In genomic region chr11:102101219-102101618, GRCm38 (mm10) we compare ENCODE assay signal across 29 mouse cellular contexts. TPM values are rescaled to one million over a fixed set of nuclear protein-coding genes. Genes with fewer than 3 reads are reported as not detected.
A peak's percentile ranks its signal among the peaks of the same experiment; 100 is the strongest.
DNase-seq lines count a peak whose midpoint lies in the region; ATAC-seq and TF ChIP-seq lines count a peak whose summit lies in the region.
"Had no signal": no experiment of that assay in that cellular context is flagged by ENCODE, and none has a peak within 500 bp of the region (broad histone marks: within the 10 kb centered on the region; RNA-seq: fewer than 3 reads in every experiment).

Ppy (minus strand) TSS chr11:102101319.

- no peak for TF ChIP-seq CTCF in kidney, adult 2 months (conservative IDR thresholded peaks at IDR 0.05; ENCODE audit: insufficient read depth, insufficient read length, low read depth, low read length)

- no peaks in the 10 kb centered on the region for H3K9me3 ChIP-seq in heart, embryonic 10.5 days
- no peaks in the 10 kb centered on the region for H3K9me3 ChIP-seq in kidney, embryonic 15.5 days (replicated peaks)
- no peaks in the 10 kb centered on the region for H3K9me3 ChIP-seq in neural tube, embryonic 12.5 days
- H3K9me3 ChIP-seq in neural tube, embryonic 15.5 days (replicated peaks): no peaks in the 10 kb centered on the region
- no peaks in the 10 kb centered on the region for H3K9me3 ChIP-seq in liver, embryonic 15.5 days (replicated peaks)
- H3K9me3 ChIP-seq: forebrain, embryonic 10.5 days; hindbrain, embryonic 13.5 days; limb, embryonic 12.5 days; neural tube, embryonic 13.5 days had no signal

- TF ChIP-seq POLR2A in kidney, adult 2 months (IDR thresholded peaks at IDR 0.05; ENCODE audit: low read depth, low read length): no peak

- peak within 1 kb of the TSS; percentile 16; the same call in 1 of the 2 replicates for H3K4me3 ChIP-seq in heart, embryonic 10.5 days
- no peak within 1 kb of the TSS for H3K4me3 ChIP-seq in kidney, embryonic 15.5 days (replicated peaks)
- H3K4me3 ChIP-seq in kidney, adult 2 months (ENCODE audit: insufficient read depth, low read depth, low read length): no peak within 1 kb of the TSS
- no peak within 1 kb of the TSS for H3K4me3 ChIP-seq in neural tube, embryonic 12.5 days
- H3K4me3 ChIP-seq in neural tube, embryonic 15.5 days (replicated peaks): no peak within 1 kb of the TSS
- no peak within 1 kb of the TSS for H3K4me3 ChIP-seq in liver, embryonic 15.5 days (replicated peaks)
- H3K4me3 ChIP-seq: forebrain, embryonic 10.5 days; heart, adult 2 months; hindbrain, embryonic 13.5 days; layer of hippocampus, adult 2 months; limb, embryonic 12.5 days; neural tube, embryonic 13.5 days had no signal

- H3K4me1 ChIP-seq in heart, embryonic 10.5 days: peaks cover 33% of the 10 kb centered on the region
- H3K4me1 ChIP-seq in kidney, embryonic 15.5 days: peaks cover 27% of the 10 kb centered on the region
- no peaks in the 10 kb centered on the region for H3K4me1 ChIP-seq in kidney, adult 2 months (ENCODE audit: control insufficient read depth, insufficient read depth, low read length)
- H3K4me1 ChIP-seq in neural tube, embryonic 12.5 days: 0 out of 2 replicates have a peak, but pooled peaks cover 10% of the 10 kb centered on the region
- H3K4me1 ChIP-seq in neural tube, embryonic 15.5 days: peaks cover 16% of the 10 kb centered on the region
- H3K4me1 ChIP-seq in liver, embryonic 15.5 days (replicated peaks): peaks cover 36% of the 10 kb centered on the region

- H3K27ac ChIP-seq in heart, embryonic 10.5 days: peak within 1 kb of the TSS; percentile 7; the same call in 1 of the 2 replicates
- H3K27ac ChIP-seq in kidney, embryonic 15.5 days: no peak within 1 kb of the TSS
- no peak within 1 kb of the TSS for H3K27ac ChIP-seq in kidney, adult 2 months (ENCODE audit: insufficient read depth, low read depth, low read length)
- H3K27ac ChIP-seq in neural tube, embryonic 12.5 days: no peak within 1 kb of the TSS
- no peak within 1 kb of the TSS for H3K27ac ChIP-seq in neural tube, embryonic 15.5 days (replicated peaks)
- no peak within 1 kb of the TSS for H3K27ac ChIP-seq in liver, embryonic 15.5 days (replicated peaks)
- H3K27ac ChIP-seq: forebrain, embryonic 10.5 days; heart, adult 2 months; hindbrain, embryonic 13.5 days; layer of hippocampus, adult 2 months; limb, embryonic 12.5 days; neural tube, embryonic 13.5 days had no signal

- H3K36me3 ChIP-seq in heart, embryonic 10.5 days: no peaks in the 10 kb centered on the region
- H3K36me3 ChIP-seq in kidney, embryonic 15.5 days: no peaks in the 10 kb centered on the region
- H3K36me3 ChIP-seq in kidney, adult 2 months (ENCODE audit: control insufficient read depth, insufficient read depth, low read length): no peaks in the 10 kb centered on the region
- H3K36me3 ChIP-seq in neural tube, embryonic 12.5 days: no peaks in the 10 kb centered on the region
- H3K36me3 ChIP-seq in neural tube, embryonic 15.5 days: no peaks in the 10 kb centered on the region
- no peaks in the 10 kb centered on the region for H3K36me3 ChIP-seq in liver, embryonic 15.5 days (replicated peaks)
- H3K36me3 ChIP-seq: forebrain, embryonic 10.5 days; hindbrain, embryonic 13.5 days; limb, embryonic 12.5 days; neural tube, embryonic 13.5 days had no signal

- peak within 1 kb of the TSS; percentile 10; the same call in 1 of the 2 replicates for H3K4me2 ChIP-seq in kidney, embryonic 15.5 days
- 0 out of 2 replicates have a peak within 1 kb of the TSS, but pooled peaks have one; percentile 18 for H3K4me2 ChIP-seq in neural tube, embryonic 12.5 days (replicated peaks)
- H3K4me2 ChIP-seq in neural tube, embryonic 15.5 days: no peak within 1 kb of the TSS
- H3K4me2 ChIP-seq in liver, embryonic 15.5 days: peak within 1 kb of the TSS; percentile 4; the same call in 1 of the 2 replicates
- H3K4me2 ChIP-seq: hindbrain, embryonic 13.5 days; limb, embryonic 12.5 days; midbrain, embryonic 11.5 days; neural tube, embryonic 13.5 days had no signal

- intact Hi-C loops in heart, postnatal 25 days (cut with DNase I): loop anchor here (5.0 kb wide), 1 partner anchor 39 kb away; no protein-coding TSS in a partner anchor

- 74% methylated on average over 4 of the region's 4 CpGs for WGBS in heart, embryonic 10.5 days
- 77% methylated on average over 4 of the region's 4 CpGs for WGBS in kidney, embryonic 15.5 days
- 83% methylated on average over 4 of the region's 4 CpGs for WGBS in kidney, adult 2 months
- WGBS in neural tube, embryonic 12.5 days: 80% methylated on average over 4 of the region's 4 CpGs
- 80% methylated on average over 4 of the region's 4 CpGs for WGBS in neural tube, embryonic 15.5 days
- WGBS in liver, embryonic 15.5 days (ENCODE audit: insufficient replicate concordance): 56% methylated on average over 4 of the region's 4 CpGs

- H3K27me3 ChIP-seq in heart, embryonic 10.5 days (ENCODE audit: insufficient read depth, poor library complexity, severe bottlenecking): peaks cover 81% of the 10 kb centered on the region
- peaks cover 58% of the 10 kb centered on the region for H3K27me3 ChIP-seq in kidney, embryonic 15.5 days
- no peaks in the 10 kb centered on the region for H3K27me3 ChIP-seq in kidney, adult 2 months (replicated peaks; ENCODE audit: control insufficient read depth, insufficient read depth, low read length)
- H3K27me3 ChIP-seq in neural tube, embryonic 12.5 days (replicated peaks): peaks cover 50% of the 10 kb centered on the region
- peaks cover 55% of the 10 kb centered on the region for H3K27me3 ChIP-seq in neural tube, embryonic 15.5 days (replicated peaks)
- H3K27me3 ChIP-seq in liver, embryonic 15.5 days: peaks cover 89% of the 10 kb centered on the region

- H3K9ac ChIP-seq in kidney, embryonic 15.5 days: no peak within 1 kb of the TSS
- 0 out of 2 replicates have a peak within 1 kb of the TSS, but pooled peaks have one; percentile 13 for H3K9ac ChIP-seq in neural tube, embryonic 12.5 days
- no peak within 1 kb of the TSS for H3K9ac ChIP-seq in neural tube, embryonic 15.5 days (replicated peaks)
- no peak within 1 kb of the TSS for H3K9ac ChIP-seq in liver, embryonic 15.5 days
- H3K9ac ChIP-seq: hindbrain, embryonic 13.5 days; limb, embryonic 12.5 days had no signal

- ATAC-seq in kidney, embryonic 15.5 days (replicated peaks; ENCODE audit: low FRiP score): no peak
- no peak for ATAC-seq in neural tube, embryonic 12.5 days (ENCODE audit: low FRiP score, low read depth)
- no peak for ATAC-seq in neural tube, embryonic 15.5 days (ENCODE audit: low FRiP score)
- ATAC-seq in liver, embryonic 15.5 days (ENCODE audit: insufficient read depth): no peak
- ATAC-seq: forebrain, embryonic 16.5 days; inflammation-experienced regulatory T-cells, adult 6 months had no signal

- no peak for DNase-seq in heart, embryonic 10.5 days (ENCODE audit: low spot score)
- no peak for DNase-seq in heart, postnatal 25 days (ENCODE audit: low spot score)
- DNase-seq in kidney, adult 2 months: no peak
- DNase-seq in urinary bladder, postnatal 14 days (ENCODE audit: low spot score): no peak
- DNase-seq: adrenal gland, postnatal 25 days; cerebellum, adult 8-10 months; gastrocnemius, postnatal 10 days; heart, adult 2 months; heart, postnatal 14 days; kidney, adult 18-20 months; kidney, postnatal 14 days; lung, postnatal 14 days; thymus, postnatal 4 days had no signal

RNA-seq across cellular contexts. Expression of gene Ppy, which starts in this region (rescaled TPM):
- not detected in 2 replicates for polyA plus RNA-seq in heart, embryonic 10.5 days (2016; fragmentation: Nextera tagmentation; extraction: Ambion mirVana)
- not detected for total RNA-seq in heart, postnatal 25 days (2021)
- polyA plus RNA-seq in kidney, embryonic 15.5 days (2015; fragmentation: Nextera tagmentation; extraction: Ambion mirVana): not detected in 2 replicates
- polyA plus RNA-seq in kidney, adult 2 months (2012; rRNA removed): not detected in 2 replicates
- polyA plus RNA-seq in neural tube, embryonic 12.5 days (2016; fragmentation: Nextera tagmentation; extraction: Ambion mirVana): not detected in 2 replicates
- 0.36 TPM in 1 of 2 replicates, not detected in the other for polyA plus RNA-seq in neural tube, embryonic 15.5 days (2015; fragmentation: Nextera tagmentation; extraction: Ambion mirVana)
- polyA plus RNA-seq in liver, embryonic 15.5 days (2015; fragmentation: Nextera tagmentation; extraction: Ambion mirVana): not detected in 2 replicates
- total RNA-seq: adrenal gland, postnatal 25 days; gastrocnemius, postnatal 10 days; heart, adult 2 months; heart, postnatal 14 days; layer of hippocampus, adult 2 months; layer of hippocampus, postnatal 25 days; megakaryocyte progenitor cell, adult 5-6 weeks; monocyte, adult 5-6 weeks had no signal
- polyA plus RNA-seq: brain, embryonic 14.5 days; forebrain, embryonic 10.5 days; forebrain, embryonic 16.5 days; heart, adult 2 months; hindbrain, embryonic 13.5 days; inflammation-experienced regulatory T-cells, adult 6 months; limb, embryonic 12.5 days; midbrain, embryonic 11.5 days; neural tube, embryonic 13.5 days had no signal
